Mouse (Mus musculus) ES-Bruce4 (cell line): Measurements from ENCODE around the gene Cfap74.

Source experiments
- CTCF ChIP-seq: IDR thresholded peaks from one replicate; pipeline ENCODE4 v1.8.1; 2011; ENCODE audit warnings: low read depth, low read length
- POLR2A ChIP-seq: IDR thresholded peaks from one replicate; pipeline ENCODE4 v1.8.1; 2011; ENCODE audit warnings: low read length; ENCODE audit not compliant: insufficient read depth

DNA sequence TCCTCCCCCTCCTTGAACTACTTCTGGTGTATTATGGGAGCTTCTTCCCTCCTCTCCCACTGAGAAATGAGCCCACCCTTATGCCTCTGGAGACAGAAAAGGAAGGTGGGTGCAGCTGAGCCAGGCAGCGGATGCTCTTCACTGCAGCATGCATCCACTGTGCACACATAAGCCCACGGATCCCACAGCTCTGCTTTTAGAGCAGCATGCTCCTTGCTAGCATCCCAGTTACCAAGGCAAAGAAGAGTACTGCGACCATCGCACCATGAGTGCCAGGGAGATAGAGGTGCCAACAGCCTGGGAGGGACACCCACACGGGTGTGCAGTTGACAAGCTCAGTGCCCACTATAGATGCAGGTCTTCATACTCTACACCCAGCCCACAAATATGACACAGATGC is 13.5 kb upstream of the Cfap74 start:
- TF ChIP-seq POLR2A (no peak), CTCF (no peak)
